Mouse (Mus musculus): Measurements from ENCODE around the gene Aldh4a1. TPM values are rescaled to one million over a fixed set of nuclear protein-coding genes. Genes with fewer than 3 reads are reported as not detected.

Aldh4a1 gene
- polyA plus RNA-seq, 1 experiment from 2014 or later: 29.5 TPM

DNA sequence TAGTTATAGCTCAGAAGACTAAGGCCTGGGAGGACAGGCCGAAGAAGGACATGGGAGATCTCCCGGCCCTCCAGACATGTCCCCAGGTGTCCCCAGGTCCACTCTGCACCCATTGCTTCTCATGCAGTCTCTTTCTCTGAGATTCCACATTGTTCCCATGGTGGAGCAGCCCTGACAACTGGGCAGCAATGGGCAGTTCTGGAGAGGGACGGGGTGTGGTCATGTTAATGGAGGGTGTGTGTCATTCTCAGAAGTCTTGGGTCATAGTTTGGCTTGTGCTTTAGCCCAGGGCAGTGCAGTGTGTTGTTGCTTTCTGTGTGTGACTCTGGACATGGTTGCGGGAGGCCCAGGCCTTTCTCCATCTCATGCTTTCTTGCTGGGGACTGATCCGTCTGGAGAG is 15.9 kb upstream of the Aldh4a1 start:
- WGBS: 94% methylated on average over 5 of the region's 5 CpGs
- Histone ChIP-seq H3K4me1 (peaks cover 26% of the 10 kb centered on the region), H3K4me2 (no peak overlapping the region), H3K9ac (replicated peaks) (no peak overlapping the region), H3K4me3 (replicated peaks) (no peak overlapping the region), H3K27ac (replicated peaks) (no peak overlapping the region), H3K36me3 (peaks cover 50% of the 10 kb centered on the region), H3K27me3 (replicated peaks) (no peaks in the 10 kb centered on the region), H3K9me3 (replicated peaks) (no peaks in the 10 kb centered on the region)
- ATAC-seq (ENCODE audit: low FRiP score): no peak

DNA sequence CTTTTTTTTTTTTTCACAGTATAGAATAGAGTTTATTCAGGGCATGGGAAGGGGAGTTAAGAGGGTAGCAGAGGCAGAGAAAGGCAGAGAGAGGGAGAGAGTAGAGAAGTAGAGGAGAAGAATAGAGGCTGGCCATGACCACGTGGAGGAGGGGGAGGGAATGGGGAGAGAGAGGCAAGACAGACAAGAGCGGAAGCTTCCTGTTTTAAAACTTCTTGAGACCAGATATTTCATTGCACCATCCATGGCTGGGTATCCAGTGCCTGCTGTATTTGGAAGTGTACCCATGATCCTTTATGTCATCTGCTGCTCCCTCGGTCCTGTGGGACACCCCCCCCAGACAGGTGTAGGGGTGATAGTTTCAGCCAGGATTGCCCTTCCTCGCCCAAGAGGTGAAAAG is 13.7 kb upstream of the Aldh4a1 start:
- Histone ChIP-seq H3K4me2 (no peak overlapping the region), H3K4me3 (replicated peaks) (no peak overlapping the region), H3K36me3 (peaks cover 63% of the 10 kb centered on the region), H3K27me3 (replicated peaks) (no peaks in the 10 kb centered on the region), H3K9ac (replicated peaks) (no peak overlapping the region), H3K27ac (replicated peaks) (no peak overlapping the region), H3K4me1 (peaks cover 11% of the 10 kb centered on the region), H3K9me3 (replicated peaks) (no peaks in the 10 kb centered on the region)
- WGBS: 73% methylated on average over 4 of the region's 4 CpGs
- ATAC-seq (ENCODE audit: low FRiP score): no peak

DNA sequence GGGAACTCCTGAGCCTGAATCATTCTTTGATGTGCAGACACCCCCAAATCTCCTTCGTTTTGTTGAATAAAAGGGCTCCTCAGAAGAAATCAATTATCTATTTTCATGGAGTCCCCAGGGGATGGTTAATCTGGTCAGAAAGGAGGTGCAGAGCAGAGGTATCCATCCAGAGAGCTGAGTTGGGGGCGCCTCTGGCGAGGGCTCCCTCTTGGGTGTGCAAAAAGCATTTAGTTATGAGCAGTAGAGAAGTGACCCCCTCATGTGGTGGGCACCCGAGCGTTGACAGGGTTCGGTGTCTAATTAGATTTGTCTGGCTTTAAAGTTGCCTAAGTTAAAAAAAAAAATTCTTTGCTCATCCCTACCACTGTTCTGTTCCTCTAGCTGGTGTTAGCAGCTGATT is 11.7 kb upstream of the Aldh4a1 start:
- 44% methylated on average over 6 of the region's 6 CpGs for WGBS
- Histone ChIP-seq H3K36me3 (peaks cover 66% of the 10 kb centered on the region), H3K9me3 (replicated peaks) (no peaks in the 10 kb centered on the region), H3K27me3 (replicated peaks) (no peaks in the 10 kb centered on the region), H3K4me3 (replicated peaks) (no peak overlapping the region), H3K4me1 (peaks cover 11% of the 10 kb centered on the region), H3K27ac (replicated peaks) (peak overlapping the region; percentile 77), H3K9ac (replicated peaks) (no peak overlapping the region), H3K4me2 (peak overlapping the region; percentile 50; the same call in 1 of the 2 replicates)
- ATAC-seq (ENCODE audit: low FRiP score): peak; percentile 39; the same call in 1 of the 2 replicates

DNA sequence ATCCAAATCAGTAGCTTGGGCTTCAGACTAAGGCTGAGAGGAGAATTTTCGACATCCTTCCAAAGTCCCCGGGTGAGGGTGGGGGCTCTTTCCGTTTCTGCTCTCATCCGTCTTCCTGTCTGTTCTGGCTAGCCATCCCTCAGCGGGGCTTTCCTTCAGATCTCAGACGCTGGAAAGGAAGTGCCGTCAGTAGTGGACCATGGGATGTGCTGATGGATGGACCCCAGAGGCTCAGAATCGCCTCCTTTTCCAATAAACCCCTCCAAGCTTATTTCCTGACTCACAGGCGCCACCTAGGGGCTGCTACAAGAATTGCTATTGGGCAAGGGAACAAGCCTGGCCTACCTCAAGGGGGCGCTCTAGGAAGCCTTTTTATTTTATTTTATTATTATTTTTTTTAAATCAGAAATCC is 11.1 kb upstream of the Aldh4a1 start:
- Histone ChIP-seq H3K4me2 (peak overlapping the region; percentile 50), H3K9ac (replicated peaks) (peak overlapping the region; percentile 40; the same call in 1 of the 2 replicates), H3K36me3 (peaks cover 61% of the 10 kb centered on the region), H3K27me3 (replicated peaks) (no peaks in the 10 kb centered on the region), H3K27ac (replicated peaks) (peak overlapping the region; percentile 77), H3K4me1 (peaks cover 16% of the 10 kb centered on the region), H3K9me3 (replicated peaks) (no peaks in the 10 kb centered on the region), H3K4me3 (replicated peaks) (no peak overlapping the region)
- ATAC-seq (ENCODE audit: low FRiP score): peak; percentile 63; the same call in 1 of the 2 replicates
- WGBS: 2% methylated on average over 10 of the region's 10 CpGs

DNA sequence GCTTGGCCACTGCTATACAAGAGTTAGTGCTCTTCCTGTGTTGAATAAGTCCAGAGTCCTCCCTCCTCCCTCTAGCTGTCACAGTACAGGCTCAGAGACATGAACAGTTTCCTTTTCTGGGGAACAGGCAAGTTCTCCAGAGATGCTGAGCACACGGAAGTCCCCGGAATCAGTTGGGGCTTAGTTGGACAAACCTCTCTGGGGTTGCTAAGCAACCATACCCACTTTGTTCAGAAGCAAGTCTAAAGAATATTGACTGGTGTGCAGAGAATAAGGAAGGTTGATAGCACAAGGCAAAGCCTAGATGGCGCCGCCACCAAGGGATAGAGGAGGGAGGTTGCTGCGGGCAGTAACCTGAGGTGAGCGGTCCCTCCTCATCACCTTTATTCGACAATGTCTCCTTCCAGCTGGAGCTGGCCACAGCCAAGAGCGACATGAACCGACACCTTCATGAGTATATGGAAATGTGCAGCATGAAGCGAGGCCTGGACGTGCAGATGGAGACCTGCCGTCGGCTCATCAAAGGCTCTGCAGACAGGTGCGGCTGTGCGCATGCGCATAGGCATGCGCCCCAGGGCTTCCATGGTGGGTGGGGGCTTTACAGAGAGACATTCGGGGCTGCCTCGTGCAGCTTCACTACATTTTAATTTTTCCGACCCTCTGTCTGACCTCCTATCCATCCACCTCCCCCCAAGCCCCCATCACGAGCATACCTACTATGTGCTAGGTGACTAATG is 8.0 kb upstream of the Aldh4a1 start:
- Histone ChIP-seq H3K9me3 (replicated peaks) (no peaks in the 10 kb centered on the region), H3K36me3 (peaks cover 41% of the 10 kb centered on the region), H3K4me3 (replicated peaks) (no peak overlapping the region), H3K27ac (replicated peaks) (no peak overlapping the region), H3K4me2 (no peak overlapping the region), H3K27me3 (replicated peaks) (no peaks in the 10 kb centered on the region), H3K9ac (replicated peaks) (no peak overlapping the region), H3K4me1 (peaks cover 16% of the 10 kb centered on the region)
- WGBS: 88% methylated on average over 21 of the region's 21 CpGs
- no peak for ATAC-seq (ENCODE audit: low FRiP score)

DNA sequence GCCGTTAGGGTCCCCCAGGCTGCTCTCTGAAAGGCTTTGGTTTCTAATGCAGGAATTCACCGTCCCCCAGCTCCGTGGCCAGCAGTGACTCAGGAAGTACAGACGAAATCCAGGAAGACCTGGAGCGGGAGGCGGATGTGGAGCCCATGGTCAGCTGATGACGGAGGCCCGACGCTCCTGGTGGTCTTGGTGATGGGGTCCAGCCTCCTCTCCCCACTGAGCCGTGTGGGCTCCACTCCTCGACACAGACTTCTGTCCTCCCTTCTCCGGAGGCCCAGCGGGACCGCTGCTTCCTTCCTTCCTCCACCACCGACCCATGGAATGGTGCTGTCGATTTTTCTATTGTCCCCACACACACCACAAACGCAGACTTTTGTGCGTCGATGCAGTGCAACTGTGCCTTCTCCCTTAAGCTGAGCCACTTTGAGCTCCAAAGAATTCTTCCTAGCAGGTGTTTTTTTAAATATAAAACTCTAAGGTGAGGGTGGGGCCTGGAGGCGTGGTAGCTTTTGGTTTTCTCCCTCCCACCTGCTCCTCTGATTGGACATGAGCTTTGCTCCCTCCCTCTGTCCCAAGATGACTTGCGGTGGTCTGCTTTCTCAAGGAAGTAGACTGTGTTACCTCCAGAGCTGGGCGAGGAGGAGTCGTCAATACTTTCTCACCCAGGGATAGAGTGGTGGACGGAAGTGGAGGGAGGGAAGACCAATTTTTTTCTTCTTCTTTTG is 6.2 kb upstream of the Aldh4a1 start:
- Histone ChIP-seq H3K9ac (replicated peaks) (peak overlapping the region; percentile 23; the same call in 1 of the 2 replicates), H3K4me3 (replicated peaks) (peak overlapping the region; percentile 12), H3K36me3 (peaks cover 36% of the 10 kb centered on the region), H3K4me2 (peak overlapping the region; percentile 39), H3K27ac (replicated peaks) (peak overlapping the region; percentile 37; the same call in 1 of the 2 replicates), H3K4me1 (peaks cover 7% of the 10 kb centered on the region), H3K9me3 (replicated peaks) (no peaks in the 10 kb centered on the region), H3K27me3 (replicated peaks) (no peaks in the 10 kb centered on the region)
- 21% methylated on average over 24 of the region's 24 CpGs for WGBS
- no peak for ATAC-seq (ENCODE audit: low FRiP score)

DNA sequence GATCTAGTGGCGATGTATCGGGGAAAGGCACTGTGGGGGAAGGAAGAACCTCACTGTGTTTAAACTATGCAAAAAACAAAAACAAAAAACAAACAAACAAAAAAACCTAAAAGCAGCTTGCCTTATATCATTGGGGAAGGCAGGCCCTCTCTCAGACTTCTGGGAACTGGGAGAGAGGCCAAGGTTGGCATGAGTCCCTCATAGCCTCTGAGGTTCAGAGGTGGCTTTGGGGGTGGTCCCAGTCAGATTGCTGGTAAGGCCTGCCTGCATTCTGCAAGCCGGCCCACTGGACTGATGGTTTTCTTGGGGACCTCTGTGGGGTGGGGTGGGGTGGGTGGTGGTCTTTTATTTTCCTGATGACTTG is 5.7 kb upstream of the Aldh4a1 start:
- 59% methylated on average over 3 of the region's 3 CpGs for WGBS
- Histone ChIP-seq H3K9me3 (replicated peaks) (no peaks in the 10 kb centered on the region), H3K9ac (replicated peaks) (no peak overlapping the region), H3K4me1 (peaks cover 11% of the 10 kb centered on the region), H3K4me3 (replicated peaks) (no peak overlapping the region), H3K4me2 (0 out of 2 replicates have a peak overlapping the region, but pooled peaks have one; percentile 39), H3K36me3 (peaks cover 36% of the 10 kb centered on the region), H3K27ac (replicated peaks) (peak overlapping the region; percentile 37; the same call in 1 of the 2 replicates), H3K27me3 (replicated peaks) (no peaks in the 10 kb centered on the region)
- ATAC-seq (ENCODE audit: low FRiP score): no peak

DNA sequence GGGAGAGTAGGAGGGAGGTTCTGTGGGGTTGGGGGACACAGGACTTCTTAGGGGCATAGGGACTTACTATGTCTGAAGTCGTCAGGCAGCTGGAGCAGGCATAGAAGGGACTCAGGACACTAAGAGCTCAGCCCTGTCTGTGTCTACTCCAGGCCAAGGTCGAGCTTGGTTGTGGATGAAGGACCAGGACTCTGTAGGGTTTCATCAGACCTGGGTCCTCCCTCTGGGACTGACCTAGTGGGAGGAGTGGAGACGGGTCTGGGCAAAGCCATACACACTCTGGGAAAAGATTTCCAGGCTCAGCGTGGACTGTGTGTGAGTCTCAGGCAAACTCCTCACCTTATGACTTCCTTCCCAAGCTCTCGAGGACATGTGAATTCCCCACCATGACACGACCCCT is 2.9 kb upstream of the Aldh4a1 start:
- Histone ChIP-seq H3K9me3 (replicated peaks) (no peaks in the 10 kb centered on the region), H3K4me3 (replicated peaks) (no peak overlapping the region), H3K27me3 (replicated peaks) (no peaks in the 10 kb centered on the region), H3K36me3 (peaks cover 15% of the 10 kb centered on the region), H3K4me2 (no peak overlapping the region), H3K27ac (replicated peaks) (no peak overlapping the region), H3K4me1 (peaks cover 29% of the 10 kb centered on the region), H3K9ac (replicated peaks) (no peak overlapping the region)
- no peak for ATAC-seq (ENCODE audit: low FRiP score)
- WGBS: 89% methylated on average over 6 of the region's 6 CpGs

DNA sequence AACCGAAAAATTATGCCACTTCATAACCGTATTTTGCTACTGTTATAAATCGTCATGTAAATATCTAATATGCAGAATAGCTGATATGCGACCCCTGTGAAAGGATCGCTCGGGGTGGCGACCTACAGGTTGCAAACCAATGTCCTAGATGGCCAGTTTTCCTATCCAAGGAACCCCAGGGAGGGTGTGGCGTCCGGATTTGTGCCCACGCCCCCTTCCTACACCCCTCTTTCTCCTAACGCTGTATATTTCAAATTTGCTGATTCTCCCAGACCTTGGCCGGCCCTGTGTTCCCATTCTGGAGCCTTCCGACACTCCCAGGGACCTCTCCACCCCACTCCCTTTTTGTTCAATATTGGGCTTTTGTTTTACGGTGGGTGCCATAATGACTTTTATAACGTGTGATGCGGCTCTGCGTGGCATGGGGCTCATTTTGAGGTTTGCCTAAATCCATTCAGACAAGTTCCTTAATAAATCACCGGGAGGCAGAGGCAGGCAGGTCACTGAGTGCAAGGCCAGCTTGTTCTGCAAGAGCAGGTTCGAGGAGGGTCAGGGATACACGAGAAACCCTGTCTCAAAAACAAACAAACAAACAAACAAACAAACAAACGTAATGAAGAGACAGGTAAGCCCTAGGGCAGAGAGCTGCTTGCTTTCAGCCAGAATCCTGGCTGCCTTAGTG is 909 bp downstream of the Aldh4a1 start:
- no peak for ATAC-seq (ENCODE audit: low FRiP score)

DNA sequence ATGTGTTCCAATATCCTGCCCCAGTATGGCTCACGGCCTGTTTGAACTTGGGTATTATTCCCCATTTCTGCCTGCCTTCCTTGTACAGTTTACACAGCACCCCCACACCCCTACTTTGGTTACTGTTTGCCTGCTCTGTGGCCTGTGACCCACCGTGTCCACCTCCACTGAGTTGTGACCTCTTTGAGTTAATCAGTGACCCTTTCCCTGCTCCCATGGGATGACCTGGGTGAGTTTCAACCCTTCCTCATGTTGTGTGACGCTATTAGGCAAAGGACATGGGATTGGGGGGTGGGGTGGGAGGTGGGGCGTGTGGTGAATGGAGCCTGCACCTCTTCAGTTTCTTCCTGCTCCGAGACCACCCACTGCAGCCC is 1.4 kb downstream of the Aldh4a1 start:
- H3K27me3 ChIP-seq (replicated peaks): no peaks in the 10 kb centered on the region
- 54% methylated on average over 5 of the region's 5 CpGs for WGBS

More for the DNA sequence above, 909 bp downstream of the Aldh4a1 start:
- WGBS: 10% methylated on average over 21 of the region's 21 CpGs
- peak overlapping the region; percentile 92 for H3K4me3 ChIP-seq (replicated peaks)
- 0 out of 2 replicates have a peak, but pooled peaks cover 3% of the 10 kb centered on the region for H3K36me3 ChIP-seq
- H3K27ac ChIP-seq (replicated peaks): peak overlapping the region; percentile 95; the same call in 1 of the 2 replicates
- peak overlapping the region; percentile 83 for H3K9ac ChIP-seq (replicated peaks)
- H3K9me3 ChIP-seq (replicated peaks): no peaks in the 10 kb centered on the region
- peaks cover 35% of the 10 kb centered on the region for H3K4me1 ChIP-seq
- H3K27me3 ChIP-seq (replicated peaks): no peaks in the 10 kb centered on the region
- peak overlapping the region; percentile 84 for H3K4me2 ChIP-seq

DNA sequence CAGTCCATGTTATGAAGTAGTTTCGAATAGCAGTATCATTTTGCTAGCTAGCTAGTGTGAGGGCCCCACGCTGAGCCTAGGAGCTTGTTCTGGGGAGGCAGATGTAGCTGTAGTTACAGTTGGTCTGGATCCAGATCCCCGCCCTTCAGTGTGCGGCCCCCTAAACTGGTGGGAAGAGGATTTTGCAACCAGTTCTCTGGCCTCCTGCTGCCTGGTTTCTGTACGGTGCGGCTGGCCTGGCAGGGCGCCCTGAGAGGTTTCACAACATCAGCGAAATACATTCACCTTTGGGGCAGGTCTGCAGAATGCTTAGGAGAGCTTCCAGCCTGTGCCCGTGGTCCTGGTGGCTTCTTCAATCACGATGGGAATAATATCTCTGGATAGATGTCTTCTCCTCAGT is 2.0 kb downstream of the Aldh4a1 start:
- Histone ChIP-seq H3K4me2 (peak overlapping the region; percentile 84), H3K9ac (replicated peaks) (no peak overlapping the region; the same call in 1 of the 2 replicates), H3K4me3 (replicated peaks) (no peak overlapping the region; the same call in 1 of the 2 replicates), H3K4me1 (peaks cover 35% of the 10 kb centered on the region), H3K36me3 (0 out of 2 replicates have a peak, but pooled peaks cover 3% of the 10 kb centered on the region), H3K9me3 (replicated peaks) (no peaks in the 10 kb centered on the region), H3K27ac (replicated peaks) (no peak overlapping the region), H3K27me3 (replicated peaks) (no peaks in the 10 kb centered on the region)
- WGBS: 73% methylated on average over 10 of the region's 10 CpGs
- no peak for ATAC-seq (ENCODE audit: low FRiP score)

More for the DNA sequence above, 1.4 kb downstream of the Aldh4a1 start:
- no peak overlapping the region for H3K27ac ChIP-seq (replicated peaks)
- H3K4me2 ChIP-seq: peak overlapping the region; percentile 84
- no peaks in the 10 kb centered on the region for H3K9me3 ChIP-seq (replicated peaks)
- H3K4me1 ChIP-seq: peaks cover 35% of the 10 kb centered on the region
- no peak for ATAC-seq (ENCODE audit: low FRiP score)
- H3K9ac ChIP-seq (replicated peaks): peak overlapping the region; percentile 83
- H3K36me3 ChIP-seq: 0 out of 2 replicates have a peak, but pooled peaks cover 3% of the 10 kb centered on the region
- peak overlapping the region; percentile 92 for H3K4me3 ChIP-seq (replicated peaks)

Data from neural tube, embryonic 15.5 days (tissue).